Mouse (Mus musculus): ENCODE measurements around the gene Usp46. TPM values are rescaled to one million over a fixed set of nuclear protein-coding genes. Genes with fewer than 3 reads are reported as not detected.

Gene Usp46
- polyA plus RNA-seq, 1 experiment from 2014 or later: 23.8 TPM

- under 1% methylated on average over 18 of the region's 18 CpGs for WGBS
- Histone ChIP-seq H3K27ac (replicated peaks) (peak overlapping the region; percentile 98), H3K9ac (peak overlapping the region; percentile 98), H3K36me3 (no peaks in the 10 kb centered on the region), H3K27me3 (replicated peaks) (no peaks in the 10 kb centered on the region), H3K9me3 (no peaks in the 10 kb centered on the region), H3K4me2 (peak overlapping the region; percentile 87), H3K4me3 (peak overlapping the region; percentile 81), H3K4me1 (peaks cover 50% of the 10 kb centered on the region)
- ATAC-seq (ENCODE audit: extremely low read depth, insufficient number of reproducible peaks, low FRiP score, low TSS enrichment): peak; percentile 14; the same call in 1 of the 2 replicates
Measured at GRCm38 (mm10) chr5:74068714-74069321, 587 bp upstream of the Usp46 start.

DNA sequence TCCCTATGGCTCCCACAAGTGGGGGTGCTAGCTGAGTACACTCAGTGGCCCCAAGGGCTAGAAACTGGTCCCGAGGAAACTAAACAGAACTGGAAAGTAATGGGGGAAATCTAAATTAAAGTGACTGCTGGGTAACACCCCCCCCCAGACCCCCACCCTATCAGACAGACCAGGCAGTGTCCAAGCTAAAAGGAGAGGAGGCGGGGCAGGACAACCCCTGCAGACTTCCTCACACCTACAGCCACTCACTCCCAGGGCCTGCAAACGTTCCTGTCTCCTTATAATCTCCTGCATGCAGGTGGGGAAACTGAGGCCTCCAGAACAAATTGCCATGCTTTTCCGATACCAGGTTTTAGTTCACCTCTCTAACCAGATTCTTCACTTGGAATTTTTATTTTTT lies 885 bp downstream of the Usp46 start:
- peak overlapping the region; percentile 98 for H3K27ac ChIP-seq (replicated peaks)
- peak overlapping the region; percentile 87 for H3K4me2 ChIP-seq
- WGBS: 13% methylated on average over 4 of the region's 4 CpGs
- H3K4me3 ChIP-seq: peak overlapping the region; percentile 81
- H3K4me1 ChIP-seq: peaks cover 64% of the 10 kb centered on the region
- no peaks in the 10 kb centered on the region for H3K36me3 ChIP-seq
- peak overlapping the region; percentile 98 for H3K9ac ChIP-seq
- H3K27me3 ChIP-seq (replicated peaks): no peaks in the 10 kb centered on the region
- no peak for ATAC-seq (ENCODE audit: extremely low read depth, insufficient number of reproducible peaks, low FRiP score, low TSS enrichment)
- no peaks in the 10 kb centered on the region for H3K9me3 ChIP-seq

DNA sequence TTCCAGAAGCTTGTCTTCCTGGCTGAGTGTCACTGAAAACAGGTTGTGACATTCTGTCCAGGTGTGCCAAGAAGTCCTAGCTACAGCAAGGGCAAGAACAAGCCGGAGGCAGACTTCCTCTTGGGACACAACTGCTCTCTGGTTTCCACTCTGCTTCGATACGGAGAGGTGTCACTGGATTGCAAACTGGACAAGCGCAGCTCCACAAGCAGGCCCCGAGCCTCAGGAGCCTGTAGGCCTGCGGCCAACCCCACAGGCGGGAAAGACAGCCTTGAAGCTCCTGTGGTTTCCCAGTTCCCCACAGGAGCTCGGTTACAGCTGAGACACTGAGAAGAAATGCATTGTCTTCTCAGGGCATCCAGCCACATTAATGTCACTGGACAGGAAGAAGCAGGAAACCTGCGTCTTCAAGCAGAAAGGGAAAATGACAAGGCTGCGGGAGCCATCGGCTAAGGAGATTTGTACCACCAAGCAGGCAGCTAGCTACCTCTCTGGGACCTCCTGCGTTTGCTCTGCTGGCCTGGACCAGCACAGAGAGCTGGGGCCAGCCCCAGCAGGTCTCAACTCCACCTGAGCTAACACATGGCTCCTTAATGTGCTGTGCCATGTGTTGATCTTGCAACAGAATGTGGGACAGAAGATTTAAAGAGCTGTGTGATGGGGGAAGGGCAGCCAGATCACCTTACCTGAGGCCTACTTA lies 1.7 kb downstream of the Usp46 start:
- peak overlapping the region; percentile 87 for H3K4me2 ChIP-seq
- peaks cover 70% of the 10 kb centered on the region for H3K4me1 ChIP-seq
- WGBS: 27% methylated on average over 12 of the region's 12 CpGs
- no peaks in the 10 kb centered on the region for H3K36me3 ChIP-seq
- no peak for ATAC-seq (ENCODE audit: extremely low read depth, insufficient number of reproducible peaks, low FRiP score, low TSS enrichment)
- H3K9me3 ChIP-seq: no peaks in the 10 kb centered on the region
- H3K27me3 ChIP-seq (replicated peaks): no peaks in the 10 kb centered on the region
- peak overlapping the region; percentile 98 for H3K9ac ChIP-seq
- peak overlapping the region; percentile 81 for H3K4me3 ChIP-seq
- H3K27ac ChIP-seq (replicated peaks): peak overlapping the region; percentile 98

DNA sequence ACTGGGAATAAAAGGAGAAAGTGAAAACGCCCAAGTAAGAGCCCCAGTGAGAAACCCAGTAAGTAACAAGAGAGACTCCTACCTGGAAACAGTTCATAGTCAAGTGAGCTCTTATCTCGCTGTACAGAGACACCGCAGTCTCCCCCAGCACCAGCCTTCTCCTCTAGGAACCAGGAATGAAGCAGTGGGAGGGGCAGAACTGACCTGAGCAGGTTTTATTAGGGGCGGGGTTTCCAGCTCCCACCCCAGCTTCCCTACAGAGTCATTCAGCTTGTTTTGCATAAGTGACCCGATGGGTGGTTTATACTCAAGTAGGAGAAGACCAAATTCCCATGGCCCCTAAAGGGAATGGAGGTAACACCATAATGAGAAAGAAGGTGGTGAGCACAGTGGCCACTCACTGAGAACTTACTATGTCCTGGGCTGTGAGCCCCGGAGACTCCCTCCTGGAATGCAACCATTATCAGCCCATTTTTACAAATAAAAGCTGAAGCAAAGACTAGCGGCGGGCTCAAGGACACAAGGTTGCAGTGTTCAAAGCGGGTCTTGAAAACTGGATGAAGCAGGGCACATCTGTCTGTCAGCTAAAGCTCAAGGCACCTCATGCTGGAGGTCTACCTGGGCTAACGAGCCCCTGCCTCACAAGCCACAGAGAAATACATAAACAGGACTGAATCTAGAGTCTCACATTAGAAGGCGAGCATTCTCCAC lies 2.5 kb downstream of the Usp46 start:
- Histone ChIP-seq H3K4me3 (peak overlapping the region; percentile 81), H3K4me1 (peaks cover 79% of the 10 kb centered on the region), H3K9me3 (no peaks in the 10 kb centered on the region), H3K36me3 (no peaks in the 10 kb centered on the region), H3K27me3 (replicated peaks) (no peaks in the 10 kb centered on the region), H3K4me2 (peak overlapping the region; percentile 87), H3K27ac (replicated peaks) (peak overlapping the region; percentile 98), H3K9ac (peak overlapping the region; percentile 98)
- WGBS: 33% methylated on average over 11 of the region's 11 CpGs
- ATAC-seq (ENCODE audit: extremely low read depth, insufficient number of reproducible peaks, low FRiP score, low TSS enrichment): peak; percentile 39; the same call in 1 of the 2 replicates

GRCm38 (mm10) chr5:74064844-74065243 lies 3.4 kb downstream of the Usp46 start:
- ATAC-seq (ENCODE audit: extremely low read depth, insufficient number of reproducible peaks, low FRiP score, low TSS enrichment): no peak
- H3K4me1 ChIP-seq: peaks cover 77% of the 10 kb centered on the region
- no peaks in the 10 kb centered on the region for H3K9me3 ChIP-seq
- no peaks in the 10 kb centered on the region for H3K27me3 ChIP-seq (replicated peaks)
- H3K27ac ChIP-seq (replicated peaks): peak overlapping the region; percentile 33
- 52% methylated on average over 7 of the region's 7 CpGs for WGBS
- no peaks in the 10 kb centered on the region for H3K36me3 ChIP-seq
- H3K4me2 ChIP-seq: peak overlapping the region; percentile 87
- H3K9ac ChIP-seq: peak overlapping the region; percentile 40; the same call in 1 of the 2 replicates
- H3K4me3 ChIP-seq: peak overlapping the region; percentile 81

DNA sequence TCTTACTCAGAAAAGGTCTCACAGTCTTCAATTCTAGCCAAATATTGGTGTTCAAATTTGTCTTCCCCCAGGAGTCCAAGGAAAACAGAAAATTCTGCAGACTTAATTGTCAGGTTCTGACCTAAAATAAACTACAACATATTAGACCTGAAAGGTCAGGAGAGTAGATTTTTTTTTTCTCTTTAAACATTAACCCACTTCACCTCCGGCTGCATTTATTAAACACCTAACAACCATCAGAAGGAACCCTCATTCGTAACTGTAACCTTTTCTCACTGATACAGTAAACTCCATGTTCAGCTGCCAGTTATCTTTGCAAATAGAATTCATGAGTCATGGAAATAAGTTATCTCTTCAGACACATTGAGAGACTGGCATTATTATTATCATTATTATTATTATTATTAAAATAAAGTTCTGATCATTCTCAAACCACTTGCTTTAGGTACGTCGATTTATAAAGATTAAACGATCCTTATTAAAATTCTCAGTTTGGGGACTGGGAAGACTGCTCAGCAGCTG lies 4.9 kb downstream of the Usp46 start:
- H3K4me3 ChIP-seq: peak overlapping the region; percentile 13; the same call in 1 of the 2 replicates
- H3K4me2 ChIP-seq: peak overlapping the region; percentile 87
- ATAC-seq (ENCODE audit: extremely low read depth, insufficient number of reproducible peaks, low FRiP score, low TSS enrichment): no peak
- H3K27ac ChIP-seq (replicated peaks): no peak overlapping the region
- H3K27me3 ChIP-seq (replicated peaks): no peaks in the 10 kb centered on the region
- H3K36me3 ChIP-seq: no peaks in the 10 kb centered on the region
- 83% methylated on average over 5 of the region's 5 CpGs for WGBS
- H3K9ac ChIP-seq: no peak overlapping the region
- H3K4me1 ChIP-seq: peaks cover 66% of the 10 kb centered on the region
- no peaks in the 10 kb centered on the region for H3K9me3 ChIP-seq

DNA sequence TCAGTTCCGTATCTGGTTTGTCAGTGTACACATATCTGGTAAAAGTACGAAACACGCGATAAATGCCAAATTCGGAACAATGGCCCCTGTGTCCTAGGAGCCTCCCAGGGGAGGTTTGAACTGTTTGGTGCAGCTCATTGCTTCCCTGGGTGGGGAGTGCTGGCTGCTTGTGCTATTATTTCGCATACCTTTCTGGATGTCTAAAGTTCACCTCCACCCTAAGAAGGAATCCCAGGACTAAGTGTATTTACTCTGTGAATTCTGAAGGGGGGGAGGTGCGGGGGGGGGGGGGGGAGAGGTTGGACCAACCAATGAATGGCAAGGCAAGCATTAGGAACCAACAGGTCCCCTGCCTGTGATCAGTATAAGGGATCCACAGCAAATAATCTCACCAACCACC lies 6.0 kb downstream of the Usp46 start:
- peaks cover 63% of the 10 kb centered on the region for H3K4me1 ChIP-seq
- no peak overlapping the region for H3K27ac ChIP-seq (replicated peaks)
- peak overlapping the region; percentile 87; the same call in 1 of the 2 replicates for H3K4me2 ChIP-seq
- H3K9me3 ChIP-seq: no peaks in the 10 kb centered on the region
- H3K27me3 ChIP-seq (replicated peaks): no peaks in the 10 kb centered on the region
- WGBS: 86% methylated on average over 6 of the region's 7 CpGs
- no peaks in the 10 kb centered on the region for H3K36me3 ChIP-seq
- H3K9ac ChIP-seq: no peak overlapping the region
- no peak for ATAC-seq (ENCODE audit: extremely low read depth, insufficient number of reproducible peaks, low FRiP score, low TSS enrichment)
- no peak overlapping the region for H3K4me3 ChIP-seq

GRCm38 (mm10) chr5:74061408-74062047 lies 6.7 kb downstream of the Usp46 start:
- Histone ChIP-seq H3K9ac (peak overlapping the region; percentile 19; the same call in 1 of the 2 replicates), H3K27ac (replicated peaks) (peak overlapping the region; percentile 39; the same call in 1 of the 2 replicates), H3K27me3 (replicated peaks) (no peaks in the 10 kb centered on the region), H3K4me1 (peaks cover 60% of the 10 kb centered on the region), H3K4me3 (no peak overlapping the region), H3K9me3 (no peaks in the 10 kb centered on the region), H3K4me2 (no peak overlapping the region), H3K36me3 (no peaks in the 10 kb centered on the region)
- 70% methylated on average over 18 of the region's 18 CpGs for WGBS
- ATAC-seq (ENCODE audit: extremely low read depth, insufficient number of reproducible peaks, low FRiP score, low TSS enrichment): no peak

DNA sequence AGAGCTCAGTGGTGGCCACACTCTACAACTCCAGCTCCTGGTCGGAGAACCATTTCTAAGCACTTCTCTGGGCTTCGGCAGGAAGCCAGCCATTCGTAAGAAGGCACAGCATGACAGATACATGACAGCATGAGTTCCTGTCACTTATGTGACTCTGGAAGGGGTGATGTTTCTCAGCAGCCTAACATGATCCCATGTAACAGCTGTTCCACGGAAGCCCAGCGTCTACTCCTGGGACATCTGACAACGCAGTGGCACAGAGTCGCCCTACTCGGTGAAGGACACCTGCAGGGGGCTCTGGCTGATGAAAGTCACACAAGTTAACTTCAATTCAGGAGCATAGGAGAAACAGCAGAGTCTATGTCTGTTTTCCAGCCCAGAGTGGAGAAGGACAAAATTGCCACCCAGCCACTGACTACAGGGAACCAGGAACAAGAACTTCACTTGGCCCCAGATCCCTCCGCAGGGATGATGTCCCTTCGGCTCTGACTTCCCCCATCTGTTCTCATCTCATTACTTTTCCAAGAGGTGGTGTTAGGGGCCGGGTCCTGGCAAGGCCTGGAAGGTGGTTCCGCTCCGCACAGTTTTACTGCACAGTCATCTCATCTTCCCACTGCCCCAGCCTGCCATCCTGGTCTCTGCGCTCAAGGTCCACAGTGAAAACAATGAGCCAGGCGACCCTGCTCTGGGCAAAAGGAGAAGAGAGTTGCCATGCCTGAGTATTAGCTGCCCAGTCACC lies 15.9 kb downstream of the Usp46 start:
- 83% methylated on average over 15 of the region's 15 CpGs for WGBS
- peak overlapping the region; percentile 45 for H3K27ac ChIP-seq (replicated peaks)

More for the DNA sequence above, 15.9 kb downstream of the Usp46 start:
- H3K27me3 ChIP-seq (replicated peaks): no peaks in the 10 kb centered on the region
- H3K36me3 ChIP-seq: peaks cover 5% of the 10 kb centered on the region; the same call in 1 of the 2 replicates
- no peaks in the 10 kb centered on the region for H3K9me3 ChIP-seq
- peak overlapping the region; percentile 5; the same call in 1 of the 2 replicates for H3K4me2 ChIP-seq
- H3K4me1 ChIP-seq: peaks cover 62% of the 10 kb centered on the region
- 0 out of 2 replicates have a peak overlapping the region, but pooled peaks have one; percentile 16 for H3K9ac ChIP-seq
- no peak for ATAC-seq (ENCODE audit: extremely low read depth, insufficient number of reproducible peaks, low FRiP score, low TSS enrichment)
- no peak overlapping the region for H3K4me3 ChIP-seq
